Mouse (Mus musculus) c-Kit-positive CD71-positive TER-119-positive erythroid progenitor cells, embryonic 14.5 days (primary cell): Measurements from ENCODE around the gene Omt2a.
"Not testable (repeated sequence)": the region's sequence is repeated elsewhere in the genome, so short reads cannot be mapped to it uniquely, and the experiment has no call there.

ENCODE experiments used
- DNase-seq: peaks from one replicate; pipeline ENCODE4 v3.0.0-alpha.2; 2013; ENCODE audit warnings: low spot score

Gene Omt2a

GRCm38 (mm10) chr9:78298232-78298631, 16.4 kb downstream of the Omt2a start:
- DNase-seq: no peak

DNA sequence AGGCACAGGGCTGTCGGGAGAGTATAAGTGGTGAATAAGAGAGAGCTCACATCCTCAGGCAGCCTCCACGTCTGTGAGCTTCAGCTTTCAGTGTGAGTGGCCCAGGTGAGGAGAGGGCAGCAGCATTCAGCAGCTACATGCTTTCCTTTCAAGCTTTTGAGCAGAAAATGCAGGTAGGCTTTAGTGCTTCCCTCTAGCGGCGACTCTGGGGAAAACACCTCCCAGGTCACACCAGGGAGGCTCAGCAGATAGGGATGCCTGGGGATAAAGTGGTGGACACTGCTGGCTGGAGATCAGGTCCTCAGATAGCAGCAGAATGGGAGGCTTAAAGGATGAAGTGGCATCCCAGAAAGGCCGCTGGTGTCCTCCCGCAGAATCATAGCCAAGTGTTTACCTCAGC, 18.5 kb downstream of the Omt2a start:
- DNase-seq: peak; percentile 37

DNA sequence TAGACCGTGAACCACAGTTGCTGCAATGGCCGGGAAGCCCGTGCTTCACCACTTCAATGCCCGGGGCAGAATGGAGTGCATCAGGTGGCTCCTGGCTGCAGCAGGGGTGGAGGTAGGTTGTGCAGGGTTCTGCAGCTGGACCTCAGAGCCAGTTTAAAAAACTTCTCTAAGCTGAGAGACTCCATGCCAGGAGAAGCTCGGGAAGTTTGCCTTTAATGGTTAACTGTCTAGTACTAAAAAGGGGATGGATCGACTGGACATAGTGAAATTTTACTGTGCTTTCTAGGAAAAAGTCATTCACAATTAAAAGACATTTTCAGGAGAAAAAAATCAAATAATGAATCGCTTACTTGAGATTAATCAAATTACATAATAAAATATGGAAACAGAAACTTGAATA, 19.8 kb downstream of the Omt2a start:
- not testable (repeated sequence) for DNase-seq

- DNase-seq: not testable (repeated sequence)
Measured at GRCm38 (mm10) chr9:78293683-78294082, 20.9 kb downstream of the Omt2a start.

DNA sequence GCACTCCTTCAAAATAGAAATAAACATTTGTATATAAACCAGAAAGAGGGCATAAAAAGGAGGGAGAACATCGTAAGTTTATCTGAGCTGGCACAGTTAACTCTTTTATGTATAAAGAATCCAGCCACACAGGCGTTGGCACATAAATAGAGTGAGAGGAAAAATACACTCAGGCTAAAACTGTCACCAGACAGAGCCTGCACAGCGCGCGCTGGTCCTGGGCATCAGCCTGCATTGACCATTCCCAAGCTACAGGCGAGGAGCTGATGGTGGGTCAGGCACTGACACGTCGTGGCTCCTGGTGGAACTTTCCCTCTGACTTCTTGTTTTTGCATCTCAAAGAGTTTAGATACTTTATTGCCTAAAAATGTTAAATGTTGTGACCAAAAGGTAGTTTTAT, 22.1 kb downstream of the Omt2a start:
- DNase-seq: not testable (repeated sequence)

DNA sequence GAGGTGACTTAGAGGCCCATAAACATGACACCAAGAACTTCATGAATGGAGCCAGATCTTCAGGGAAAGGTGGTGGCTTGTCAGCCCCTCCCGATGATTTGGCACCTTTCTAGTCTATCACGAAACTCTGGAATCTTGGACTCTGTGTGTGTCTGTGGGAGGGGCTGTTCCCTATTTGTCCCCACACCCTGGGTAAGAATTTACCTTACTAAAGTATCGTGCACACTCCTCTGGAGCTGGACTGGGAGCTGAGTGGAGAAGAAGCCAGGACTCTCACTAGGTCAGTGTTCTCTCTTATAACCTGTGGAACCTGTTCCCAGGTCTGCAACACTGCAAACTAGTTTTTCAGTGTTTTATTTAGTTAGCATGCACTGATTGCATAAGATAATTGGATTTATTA, 24.9 kb downstream of the Omt2a start, which contains the start of gene Gm10639:
Gene Gm10639 (plus strand): TSS at position 201 of the 400 bp plus-strand sequence.
- not testable (repeated sequence) for DNase-seq

GRCm38 (mm10) chr9:78289063-78289462, 25.5 kb downstream of the Omt2a start:
- not testable (repeated sequence) for DNase-seq

- DNase-seq: not testable (repeated sequence)
Measured at GRCm38 (mm10) chr9:78282002-78282711, 32.4 kb downstream of the Omt2a start.

DNA sequence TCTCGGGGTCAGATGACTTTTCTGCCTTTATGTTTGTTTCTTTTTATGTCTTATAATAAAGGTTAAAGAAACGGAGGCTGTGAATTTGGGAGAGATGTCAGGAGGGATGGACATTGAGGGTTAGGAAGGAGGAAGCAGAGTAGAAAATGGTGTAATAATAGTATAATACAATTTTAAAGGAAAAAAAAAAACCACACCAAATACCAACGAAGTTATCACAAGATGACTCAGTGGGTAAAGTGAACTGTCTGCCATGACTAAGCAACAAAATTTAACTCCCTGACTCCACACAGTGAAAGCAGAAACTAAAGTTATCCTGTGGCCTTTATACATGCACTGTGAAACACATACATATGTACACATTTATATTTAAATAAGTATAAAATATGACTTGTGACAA, 43.7 kb downstream of the Omt2a start:
- not testable (repeated sequence) for DNase-seq
